In genomic region chr6:36457015-36457414, GRCm38 (mm10) we compare ENCODE assay signal across 17 mouse cellular contexts.
"Had no signal": no experiment of that assay in that cellular context is flagged by ENCODE, and none has a peak within 500 bp of the region (broad histone marks: within the 10 kb centered on the region; RNA-seq: fewer than 3 reads in every experiment).

No protein-coding gene starts in this region.

- H3K9me3 ChIP-seq: limb, embryonic 10.5 days; limb, embryonic 13.5 days; stomach, embryonic 15.5 days had no signal

- H3K9ac ChIP-seq: limb, embryonic 13.5 days; stomach, embryonic 15.5 days had no signal

- H3K4me3 ChIP-seq: layer of hippocampus, adult 2 months; limb, embryonic 10.5 days; limb, embryonic 13.5 days; stomach, embryonic 15.5 days had no signal

- H3K36me3 ChIP-seq: limb, embryonic 10.5 days; limb, embryonic 13.5 days; stomach, embryonic 15.5 days had no signal

- ATAC-seq: intestine, postnatal 0 days had no signal

- H3K27ac ChIP-seq: kidney, postnatal 0 days; layer of hippocampus, adult 2 months; limb, embryonic 10.5 days; limb, embryonic 13.5 days; macrophage; stomach, embryonic 15.5 days had no signal

- DNase-seq: kidney, adult 2 months; kidney, postnatal 25 days; layer of hippocampus, adult 9-11 months; lung, adult 18-20 months; midbrain, embryonic 14.5 days; right cerebral cortex, adult 18-20 months; right cerebral cortex, postnatal 14 days; right cerebral cortex, postnatal 4 days; thymus, postnatal 4 days had no signal

- H3K27me3 ChIP-seq: limb, embryonic 13.5 days; stomach, embryonic 15.5 days had no signal

- H3K4me2 ChIP-seq: limb, embryonic 13.5 days; midbrain, embryonic 11.5 days; stomach, embryonic 15.5 days had no signal

- H3K4me1 ChIP-seq: limb, embryonic 10.5 days; limb, embryonic 13.5 days; stomach, embryonic 15.5 days had no signal
